Mouse (Mus musculus): Measurements from ENCODE around the gene Fam196b. TPM values are rescaled to one million over a fixed set of nuclear protein-coding genes. Genes with fewer than 3 reads are reported as not detected.

Fam196b gene
- polyA plus RNA-seq, 1 experiment, result 9.5 TPM

DNA sequence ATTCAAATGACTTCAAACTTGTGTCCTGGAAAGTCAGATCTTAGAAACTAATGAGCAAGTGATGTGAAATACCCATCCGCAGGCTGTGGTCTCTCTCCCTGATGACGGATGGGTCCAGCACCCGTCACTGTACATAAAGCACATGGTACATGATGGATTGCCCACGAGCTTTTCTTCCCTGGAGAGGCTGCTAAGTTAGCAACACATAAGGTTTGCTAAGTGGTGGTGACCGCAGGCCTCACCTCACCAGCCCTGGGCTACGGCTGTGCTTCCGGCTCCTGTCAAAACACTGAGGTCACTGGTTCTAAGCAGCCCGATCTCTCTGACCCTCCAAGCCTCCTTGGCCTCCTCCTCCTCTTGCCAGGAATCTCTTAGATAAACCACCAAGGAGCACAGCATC lies 91.7 kb downstream of the Fam196b start:
- TF ChIP-seq POLR2A (IDR thresholded peaks at IDR 0.05; ENCODE audit: borderline replicate concordance, extremely low read depth, insufficient read depth, insufficient read length, poor library complexity, severe bottlenecking) (no peak), CTCF (IDR thresholded peaks at IDR 0.05; ENCODE audit: borderline replicate concordance, extremely low read depth, insufficient read depth, insufficient read length) (no peak)
- DNase-seq (ENCODE audit: low read depth), result no peak

DNA sequence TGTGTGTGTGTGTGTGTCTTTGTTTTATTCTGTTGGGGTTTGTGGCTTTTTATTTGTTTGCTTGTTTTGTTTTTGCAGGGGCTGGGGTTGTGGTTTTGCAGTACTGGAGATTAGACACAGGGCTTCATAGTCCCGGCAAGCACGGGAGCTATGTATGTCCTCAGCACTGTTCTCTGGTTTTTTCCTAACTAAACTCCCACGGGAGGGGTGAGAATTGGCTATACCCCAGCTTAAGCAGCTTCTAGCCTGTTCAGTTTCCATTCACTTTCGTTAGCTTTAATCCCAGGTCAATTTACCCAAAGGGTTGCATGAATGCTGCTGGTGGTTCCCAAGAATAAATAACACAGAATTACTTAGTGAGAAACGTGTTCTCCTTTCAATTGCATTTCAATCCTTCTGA lies 92.2 kb downstream of the Fam196b start:
- DNase-seq (ENCODE audit: low read depth), result peak; percentile 61
- TF ChIP-seq CTCF (IDR thresholded peaks at IDR 0.05; ENCODE audit: borderline replicate concordance, extremely low read depth, insufficient read depth, insufficient read length) (no peak), POLR2A (IDR thresholded peaks at IDR 0.05; ENCODE audit: borderline replicate concordance, extremely low read depth, insufficient read depth, insufficient read length, poor library complexity, severe bottlenecking) (no peak)

DNA sequence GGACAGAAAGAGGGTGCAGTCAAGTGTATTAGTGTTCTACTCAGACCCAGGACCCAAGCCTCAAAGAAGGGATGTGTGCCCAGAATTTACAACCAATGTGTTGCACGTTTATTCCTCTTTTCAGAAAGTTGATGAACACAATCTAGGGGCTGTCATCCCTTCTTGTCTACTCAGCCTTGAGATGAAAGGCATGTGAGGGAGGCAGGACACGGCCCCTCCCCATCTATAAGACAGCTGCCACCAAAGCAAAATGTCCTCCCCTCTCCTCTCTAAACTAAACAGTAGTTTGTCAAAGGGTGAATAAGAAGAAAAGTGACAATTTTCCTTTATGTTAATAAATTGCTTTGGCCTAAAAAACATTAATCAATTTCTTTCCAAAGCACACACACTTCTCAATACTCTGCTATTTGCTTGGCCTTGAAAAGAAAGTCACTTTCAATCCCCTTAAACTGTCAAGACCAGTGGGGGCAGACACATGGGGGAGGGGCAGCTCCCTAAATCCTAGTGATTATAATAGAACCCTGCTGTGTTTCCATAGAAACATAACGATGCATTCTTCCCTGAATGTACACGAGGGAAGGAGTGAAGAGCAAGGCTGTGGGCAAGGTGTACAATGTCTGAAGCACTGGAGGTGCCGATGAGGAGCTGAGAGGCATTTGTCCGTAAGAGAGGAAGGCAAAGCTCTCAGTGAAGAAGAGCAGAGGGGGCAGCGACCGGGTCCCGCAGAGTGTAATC lies 101.4 kb downstream of the Fam196b start:
- no peak for TF ChIP-seq POLR2A (IDR thresholded peaks at IDR 0.05; ENCODE audit: borderline replicate concordance, extremely low read depth, insufficient read depth, insufficient read length, poor library complexity, severe bottlenecking)
- TF ChIP-seq CTCF (IDR thresholded peaks at IDR 0.05; ENCODE audit: borderline replicate concordance, extremely low read depth, insufficient read depth, insufficient read length), result no peak
- peak; percentile 82 for DNase-seq (ENCODE audit: low read depth)

DNA sequence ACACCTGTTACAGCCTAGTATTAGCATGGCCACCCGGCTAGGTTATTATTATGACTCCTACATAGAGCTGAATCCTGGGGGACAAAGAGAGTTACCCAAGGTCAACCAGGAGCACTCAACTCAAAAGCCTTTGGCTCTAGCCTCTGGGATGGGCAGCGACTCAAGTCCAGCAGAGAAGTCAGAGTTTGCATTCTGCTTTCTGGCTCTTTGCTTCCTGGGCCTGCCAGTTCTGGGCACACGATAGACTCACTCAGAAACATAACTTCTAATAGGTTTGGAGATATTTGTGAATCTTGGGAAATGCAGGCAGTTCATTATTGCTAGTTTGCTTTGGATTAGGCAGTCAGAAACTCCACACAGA lies 102.0 kb downstream of the Fam196b start:
- no peak for TF ChIP-seq CTCF (IDR thresholded peaks at IDR 0.05; ENCODE audit: borderline replicate concordance, extremely low read depth, insufficient read depth, insufficient read length)
- TF ChIP-seq POLR2A (IDR thresholded peaks at IDR 0.05; ENCODE audit: borderline replicate concordance, extremely low read depth, insufficient read depth, insufficient read length, poor library complexity, severe bottlenecking), result no peak
- no peak for DNase-seq (ENCODE audit: low read depth)

DNA sequence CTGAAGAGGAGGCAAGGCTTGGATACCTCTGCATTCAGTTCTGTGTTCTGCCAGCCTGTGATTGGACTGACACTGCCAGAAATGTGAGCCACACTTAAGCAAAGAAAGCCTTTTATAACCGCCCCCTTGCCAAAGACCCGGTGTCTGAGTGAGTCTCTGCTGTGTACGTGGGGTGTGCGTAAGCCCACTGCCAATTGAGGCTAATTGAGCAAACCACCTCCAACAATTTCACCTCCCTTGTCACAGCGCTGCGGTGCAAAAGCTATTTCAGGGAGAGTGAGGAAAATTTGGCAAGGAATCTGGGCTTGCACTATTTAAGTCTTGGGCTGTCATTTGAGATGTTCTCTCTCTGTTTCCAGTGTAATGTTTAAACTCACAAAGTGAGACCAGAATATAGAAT lies 106.4 kb downstream of the Fam196b start:
- TF ChIP-seq CTCF (IDR thresholded peaks at IDR 0.05; ENCODE audit: borderline replicate concordance, extremely low read depth, insufficient read depth, insufficient read length) (no peak), POLR2A (IDR thresholded peaks at IDR 0.05; ENCODE audit: borderline replicate concordance, extremely low read depth, insufficient read depth, insufficient read length, poor library complexity, severe bottlenecking) (no peak)

DNA sequence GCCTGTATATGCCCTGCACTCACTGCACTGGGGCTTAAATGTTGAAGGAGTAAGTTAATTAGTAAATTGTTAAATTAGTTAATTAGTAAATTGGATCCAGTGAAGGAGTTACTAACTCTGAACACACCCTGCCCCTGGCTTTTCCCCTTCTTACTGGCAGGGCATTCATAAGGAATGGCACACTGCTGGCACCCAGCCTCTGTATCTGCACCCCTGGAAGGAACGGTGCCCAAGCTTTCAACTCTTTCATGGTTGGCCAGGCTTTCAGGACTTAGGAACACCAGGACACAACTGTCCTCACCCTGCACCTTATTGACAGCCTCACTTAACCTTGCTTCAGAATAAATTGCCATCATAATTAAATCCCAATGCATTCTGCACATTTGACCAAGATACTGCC lies 109.9 kb downstream of the Fam196b start:
- no peak for TF ChIP-seq CTCF (IDR thresholded peaks at IDR 0.05; ENCODE audit: borderline replicate concordance, extremely low read depth, insufficient read depth, insufficient read length)
- no peak for DNase-seq (ENCODE audit: low read depth)

More for the DNA sequence above, 106.4 kb downstream of the Fam196b start:
- DNase-seq (ENCODE audit: low read depth), result peak; percentile 64

DNA sequence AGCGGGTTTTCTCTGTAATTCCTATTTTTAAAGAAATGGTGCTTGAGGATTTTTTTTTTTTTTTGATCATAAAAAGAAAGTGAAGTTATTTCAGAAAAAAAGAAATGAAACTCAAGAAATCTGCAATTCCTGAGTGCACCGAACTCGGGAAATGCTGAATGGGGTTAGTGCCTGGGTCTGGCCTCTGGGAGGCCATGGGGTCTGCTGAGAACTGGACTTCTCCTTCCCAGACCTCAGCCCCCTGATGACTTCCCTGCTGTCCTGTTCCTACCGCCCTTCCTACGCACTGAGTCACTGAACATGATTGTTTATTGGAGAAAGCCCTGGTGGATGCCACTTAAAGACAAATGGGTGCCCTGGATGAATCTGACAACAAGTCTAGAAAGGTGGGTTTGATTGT lies 112.6 kb downstream of the Fam196b start:
- TF ChIP-seq POLR2A (IDR thresholded peaks at IDR 0.05; ENCODE audit: borderline replicate concordance, extremely low read depth, insufficient read depth, insufficient read length, poor library complexity, severe bottlenecking) (no peak), CTCF (IDR thresholded peaks at IDR 0.05; ENCODE audit: borderline replicate concordance, extremely low read depth, insufficient read depth, insufficient read length) (no peak)
- DNase-seq (ENCODE audit: low read depth), result no peak

DNA sequence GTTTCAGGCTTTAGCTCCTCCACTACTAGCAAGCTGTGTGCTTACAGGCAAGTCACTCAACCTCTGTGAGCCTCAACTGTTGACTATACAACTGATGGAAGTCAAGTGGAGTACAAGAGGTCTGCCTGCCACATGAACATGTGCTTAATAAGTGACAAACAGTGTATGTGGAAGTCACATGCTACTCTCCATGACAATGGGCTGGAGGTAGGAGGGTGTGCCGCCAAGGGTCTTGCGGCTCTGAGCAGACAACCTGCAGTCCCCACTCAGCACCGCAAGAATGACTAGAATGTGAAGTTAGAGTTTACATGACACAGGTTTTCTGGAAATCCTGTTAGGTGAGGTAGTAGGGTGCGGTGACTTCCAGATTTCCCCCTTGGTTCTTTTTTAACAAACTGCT lies 116.3 kb downstream of the Fam196b start:
- TF ChIP-seq CTCF (IDR thresholded peaks at IDR 0.05; ENCODE audit: borderline replicate concordance, extremely low read depth, insufficient read depth, insufficient read length) (no peak), POLR2A (IDR thresholded peaks at IDR 0.05; ENCODE audit: borderline replicate concordance, extremely low read depth, insufficient read depth, insufficient read length, poor library complexity, severe bottlenecking) (no peak)
- DNase-seq (ENCODE audit: low read depth), result no peak

DNA sequence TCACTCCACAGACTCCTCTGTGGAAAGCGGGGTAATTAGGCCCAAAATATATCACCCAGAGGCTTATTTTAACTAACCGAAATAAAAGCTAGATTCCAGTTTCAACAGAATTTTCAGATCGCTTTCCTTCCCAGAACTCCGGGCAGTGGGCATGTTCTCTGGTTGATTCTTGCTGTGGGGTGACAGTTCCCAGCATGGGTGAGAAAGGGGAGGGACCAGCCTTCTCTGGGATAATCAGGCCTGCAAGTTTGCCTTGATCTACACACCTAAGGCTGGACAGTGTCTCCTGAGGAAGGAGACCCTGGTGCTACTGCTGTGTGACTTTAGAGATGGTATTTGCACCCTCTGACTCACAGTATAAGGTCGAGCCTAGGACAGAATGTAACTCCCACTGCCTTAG lies 116.7 kb downstream of the Fam196b start:
- TF ChIP-seq CTCF (IDR thresholded peaks at IDR 0.05; ENCODE audit: borderline replicate concordance, extremely low read depth, insufficient read depth, insufficient read length), result no peak
- no peak for TF ChIP-seq POLR2A (IDR thresholded peaks at IDR 0.05; ENCODE audit: borderline replicate concordance, extremely low read depth, insufficient read depth, insufficient read length, poor library complexity, severe bottlenecking)

DNA sequence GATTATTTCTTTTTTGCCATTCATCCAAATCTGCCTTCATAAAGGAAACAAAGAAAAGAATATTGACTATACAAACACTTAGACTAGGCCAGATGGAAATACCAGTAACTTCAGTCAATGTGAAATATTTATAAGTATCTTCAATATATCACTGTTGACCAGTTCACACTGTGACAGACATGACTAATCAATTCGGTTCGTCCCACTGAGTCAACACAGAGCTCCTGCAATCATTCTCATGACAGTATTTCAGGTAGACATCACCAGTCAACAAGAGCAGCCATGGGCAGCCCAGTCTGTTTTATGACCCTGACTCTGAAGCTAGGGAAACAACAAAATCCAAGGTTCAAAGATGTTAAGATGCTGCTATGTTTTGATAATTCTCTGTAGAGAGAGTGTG lies 117.4 kb downstream of the Fam196b start:
- TF ChIP-seq POLR2A (IDR thresholded peaks at IDR 0.05; ENCODE audit: borderline replicate concordance, extremely low read depth, insufficient read depth, insufficient read length, poor library complexity, severe bottlenecking) (no peak), CTCF (IDR thresholded peaks at IDR 0.05; ENCODE audit: borderline replicate concordance, extremely low read depth, insufficient read depth, insufficient read length) (no peak)
- DNase-seq (ENCODE audit: low read depth), result no peak

More for the DNA sequence above, 116.7 kb downstream of the Fam196b start:
- no peak for DNase-seq (ENCODE audit: low read depth)

DNA sequence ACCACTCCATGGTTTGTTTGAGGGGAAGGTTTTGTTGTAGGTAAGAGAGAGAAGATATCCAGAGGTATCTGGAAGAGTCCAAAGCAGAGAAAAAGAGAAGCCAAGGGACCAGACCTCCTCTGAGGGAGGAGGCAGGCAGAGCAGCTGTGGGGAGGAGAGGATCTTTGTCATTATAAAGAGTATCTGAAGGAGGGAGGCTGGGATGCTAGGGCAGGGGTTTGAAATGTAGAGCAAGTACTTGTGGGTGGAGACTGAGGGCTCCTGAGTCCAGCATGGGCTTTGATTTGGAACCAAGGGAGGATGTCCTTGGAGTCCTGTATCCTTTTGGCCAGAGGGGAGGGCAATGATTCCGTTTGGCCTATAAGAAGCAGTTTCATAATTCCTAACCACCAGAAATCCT lies 122.8 kb downstream of the Fam196b start:
- TF ChIP-seq POLR2A (IDR thresholded peaks at IDR 0.05; ENCODE audit: borderline replicate concordance, extremely low read depth, insufficient read depth, insufficient read length, poor library complexity, severe bottlenecking) (no peak), CTCF (IDR thresholded peaks at IDR 0.05; ENCODE audit: borderline replicate concordance, extremely low read depth, insufficient read depth, insufficient read length) (no peak)
- DNase-seq (ENCODE audit: low read depth), result no peak

DNA sequence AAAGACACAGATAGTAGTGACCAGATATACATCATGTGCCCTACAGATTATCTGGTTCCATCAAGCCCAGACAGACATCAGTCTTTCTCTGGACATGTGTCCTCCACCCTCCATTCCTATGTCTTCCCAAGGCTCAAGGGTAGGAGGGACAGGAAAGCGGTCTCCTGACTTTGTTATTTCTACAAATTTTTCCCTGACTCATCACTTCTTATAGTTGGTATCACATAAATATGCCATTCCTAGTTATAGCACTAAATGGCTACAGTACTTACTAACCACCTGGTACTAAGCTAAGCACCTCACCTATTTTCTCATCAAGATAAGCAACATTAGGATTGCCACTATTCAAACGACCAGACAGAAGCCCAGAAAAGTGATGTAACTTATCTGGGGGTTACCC lies 123.8 kb downstream of the Fam196b start:
- no peak for DNase-seq (ENCODE audit: low read depth)
- no peak for TF ChIP-seq CTCF (IDR thresholded peaks at IDR 0.05; ENCODE audit: borderline replicate concordance, extremely low read depth, insufficient read depth, insufficient read length)
- no peak for TF ChIP-seq POLR2A (IDR thresholded peaks at IDR 0.05; ENCODE audit: borderline replicate concordance, extremely low read depth, insufficient read depth, insufficient read length, poor library complexity, severe bottlenecking)
